Mouse (Mus musculus) heart, postnatal 10 days (tissue): Measurements from ENCODE around the gene Prap1. TPM values are rescaled to one million over a fixed set of nuclear protein-coding genes. Genes with fewer than 3 reads are reported as not detected.
"Not testable (repeated sequence)": the region's sequence is repeated elsewhere in the genome, so short reads cannot be mapped to it uniquely, and the experiment has no call there.

Experiments used
- DNase-seq, 2 experiments: peaks; one replicate each; pipeline ENCODE4 v3.0.0; 2021
- intact Hi-C: fragments of 180-260 bp; cut with DNase I; formaldehyde crosslinking; loops from one replicate; pipeline ENCODE4 v1.15.1; 2025
- total RNA-seq, 2 experiments: library from RNA; stranded (reverse); gene quantifications; 2 replicates each; pipeline ENCODE4 v1.2.3; 2021

Prap1 gene
- total RNA-seq, 2 experiments from 2014 or later = not detected

- intact Hi-C loops = no loop called here
- no peak for DNase-seq
Measured at GRCm38 (mm10) chr7:140126934-140127333, 33.7 kb downstream of the Prap1 start.

- DNase-seq = no peak
Measured at GRCm38 (mm10) chr7:140127911-140128310, 34.7 kb downstream of the Prap1 start.

GRCm38 (mm10) chr7:140132184-140132583 lies 39.0 kb downstream of the Prap1 start:
- DNase-seq, intact Hi-C loops: not testable (repeated sequence)

More at GRCm38 (mm10) chr7:140127911-140128310, 34.7 kb downstream of the Prap1 start:
- intact Hi-C loops = no loop called here

GRCm38 (mm10) chr7:140134033-140134432 lies 40.8 kb downstream of the Prap1 start:
- intact Hi-C loops, DNase-seq: not testable (repeated sequence)

- DNase-seq = no peak
- intact Hi-C loops = no loop called here
Measured at GRCm38 (mm10) chr7:140135106-140135770, 42.0 kb downstream of the Prap1 start.

- peak; percentile 97 to 98 for DNase-seq
- intact Hi-C loops = no loop called here
Measured at GRCm38 (mm10) chr7:140137135-140138020, 44.2 kb downstream of the Prap1 start, which contains the start of gene Mtg1. Gene Mtg1, plus strand, starts transcription at chr7:140137564.

GRCm38 (mm10) chr7:140138021-140138310 lies 44.8 kb downstream of the Prap1 start:
- intact Hi-C loops = no loop called here
- no peak for DNase-seq

GRCm38 (mm10) chr7:140141350-140141749 lies 48.2 kb downstream of the Prap1 start:
- intact Hi-C loops = loop anchor here (1.0 to 5.0 kb wide), 2 partner anchors 63 to 174 kb away; no protein-coding TSS in a partner anchor
- DNase-seq = peak; percentile 77 to 82

- DNase-seq = no peak
- intact Hi-C loops = loop anchor here (5.0 kb wide), 1 partner anchor 177 kb away; no protein-coding TSS in a partner anchor
Measured at GRCm38 (mm10) chr7:140144550-140144949, 51.4 kb downstream of the Prap1 start.

Other genes starting within 250 kb of the Prap1 start
- gene Kndc1, start 198.7 kb upstream of the Prap1 start, total RNA-seq = not detected
- gene Utf1, start 149.6 kb upstream of the Prap1 start, total RNA-seq = not detected
- not detected for gene 6430531B16Rik, start 114.6 kb upstream of the Prap1 start, total RNA-seq
- under 1 TPM; 0.30 to 0.86 TPM for gene Adam8, start 100.8 kb upstream of the Prap1 start, total RNA-seq
- 10 to 100 TPM; 13.1 to 13.8 TPM for gene Zfp511, start 57.0 kb upstream of the Prap1 start, total RNA-seq
- gene Tubgcp2, start 56.7 kb upstream of the Prap1 start, total RNA-seq = 10 to 100 TPM; 36.5 to 37.1 TPM
- gene Msx3, start 44.3 kb upstream of the Prap1 start, total RNA-seq = not detected
- under 1 TPM in 1 of 2 experiments, not detected in 1; 0.25 TPM for gene Caly, start 10.8 kb upstream of the Prap1 start, total RNA-seq
- 10 to 100 TPM; 90.7 to 93.7 TPM for gene Fuom, start 9.0 kb downstream of the Prap1 start, total RNA-seq
- 1 to 10 TPM; 4.1 to 5.6 TPM for gene Paox, start 22.4 kb downstream of the Prap1 start, total RNA-seq
- 100 to 1,000 TPM; 240 to 272 TPM for gene Echs1, start 23.1 kb downstream of the Prap1 start, total RNA-seq
- 10 to 100 TPM; 22.9 to 25.3 TPM for gene Mtg1, start 44.2 kb downstream of the Prap1 start, total RNA-seq
- under 1 TPM; 0.50 to 0.55 TPM for gene Sprn, start 61.5 kb downstream of the Prap1 start, total RNA-seq
- gene Olfr522, start 71.4 kb downstream of the Prap1 start, total RNA-seq = not detected
- gene Olfr523, start 79.8 kb downstream of the Prap1 start, total RNA-seq = not detected
- gene Olfr524, start 112.6 kb downstream of the Prap1 start, total RNA-seq = not detected
- not detected for gene Cd163l1, start 124.9 kb downstream of the Prap1 start, total RNA-seq
- gene 5830411N06Rik, start 153.9 kb downstream of the Prap1 start, total RNA-seq = not detected
- not detected for gene Olfr525, start 227.5 kb downstream of the Prap1 start, total RNA-seq
- gene Olfr527, start 240.6 kb downstream of the Prap1 start, total RNA-seq = not detected